Mouse (Mus musculus) ES-E14 (cell line): ENCODE measurements around the gene Spock3. TPM values are rescaled to one million over a fixed set of nuclear protein-coding genes. Genes with fewer than 3 reads are reported as not detected.
A peak's percentile ranks its signal among the peaks of the same experiment; 100 is the strongest.

Source experiments
- DNase-seq: peaks from one replicate; pipeline ENCODE4 v3.0.0-alpha.2; 2013; ENCODE audit warnings: low read depth, low spot score
- H3K27ac ChIP-seq: 2 replicates; pipeline ENCODE4 v1.5.1; 2012; ENCODE audit warnings: low read depth, mild to moderate bottlenecking, low read length, moderate library complexity, mixed read lengths; ENCODE audit not compliant: poor library complexity, insufficient read depth, severe bottlenecking
- H3K36me3 ChIP-seq: 2 replicates; pipeline ENCODE4 v1.6.1; 2012; ENCODE audit warnings: mild to moderate bottlenecking, low read length, moderate library complexity, mixed read lengths; ENCODE audit not compliant: control insufficient read depth, poor library complexity, insufficient read depth, severe bottlenecking
- H3K4me1 ChIP-seq, 2 experiments: fragments of 150-350 bp in 1 of 2; sonication (generic) in 1 of 2; 2 replicates each; pipeline ENCODE4 v1.6.1; 2012; ENCODE audit warnings: low read length in 2 of 2, mild to moderate bottlenecking in 1 of 2, mixed read lengths in 1 of 2; ENCODE audit not compliant: control insufficient read depth in 2 of 2, insufficient read depth in 2 of 2, poor library complexity in 1 of 2
- H3K4me3 ChIP-seq, 2 experiments: fragments of 150-350 bp in 1 of 2; sonication (generic) in 1 of 2; 2 replicates each; pipeline ENCODE4 v1.5.1; 2012; ENCODE audit warnings: low read length in 2 of 2, low read depth in 1 of 2, mild to moderate bottlenecking in 1 of 2, mixed read lengths in 1 of 2; ENCODE audit not compliant: insufficient read depth in 1 of 2, poor library complexity in 1 of 2, severe bottlenecking in 1 of 2
- H3K9ac ChIP-seq: 2 replicates; pipeline ENCODE4 v1.6.1; 2012; ENCODE audit warnings: low read depth, mild to moderate bottlenecking, low read length, mixed read lengths; ENCODE audit not compliant: poor library complexity, insufficient read depth, severe bottlenecking
- H3K9me3 ChIP-seq: fragments of 150-350 bp; sonication (generic); 2 replicates; pipeline ENCODE4 v1.6.1; 2012; ENCODE audit warnings: low read depth, mild to moderate bottlenecking, low read length; ENCODE audit not compliant: control insufficient read depth, insufficient read depth
- CHD2 ChIP-seq: IDR thresholded peaks from 2 replicates; pipeline ENCODE4 v1.6.1; 2014; ENCODE audit warnings: mild to moderate bottlenecking, low read depth, low read length, inconsistent platforms
- HCFC1 ChIP-seq: IDR thresholded peaks from 2 replicates; pipeline ENCODE4 v1.6.1; 2012; ENCODE audit warnings: low read length, inconsistent platforms, borderline replicate concordance; ENCODE audit not compliant: insufficient read depth
- MAFK ChIP-seq: IDR thresholded peaks from 2 replicates; pipeline ENCODE4 v1.6.1; 2014; ENCODE audit warnings: mild to moderate bottlenecking, low read depth, low read length, inconsistent platforms; ENCODE audit not compliant: insufficient read depth
- ZC3H11A ChIP-seq: IDR thresholded peaks from 2 replicates; pipeline ENCODE4 v1.6.1; 2012; ENCODE audit warnings: low read depth, mild to moderate bottlenecking, inconsistent platforms, low read length, borderline replicate concordance
- ZNF384 ChIP-seq: IDR thresholded peaks from 2 replicates; pipeline ENCODE4 v1.6.1; 2012; ENCODE audit warnings: low read depth, low read length, inconsistent platforms
- in situ Hi-C, 2 experiments: fragments of 600-800 bp; cut with MboI; formaldehyde crosslinking; loops; one replicate each; pipeline ENCODE4 v1.15.1; 2025; ENCODE audit warnings: low sequenced_read_pairs in 2 of 2, inconsistent platforms in 1 of 2; ENCODE audit not compliant: unreplicated experiment in 2 of 2
- total RNA-seq: library from RNA; depleted of rRNA; stranded (reverse); fragments of 300-350 nt; gene quantifications from 2 replicates; pipeline ENCODE4 v1.2.3, GENCODE M21; 2012; rRNA removed

The Spock3 gene
- 0.21 and 0.27 TPM in 2 replicates for total RNA-seq

DNA sequence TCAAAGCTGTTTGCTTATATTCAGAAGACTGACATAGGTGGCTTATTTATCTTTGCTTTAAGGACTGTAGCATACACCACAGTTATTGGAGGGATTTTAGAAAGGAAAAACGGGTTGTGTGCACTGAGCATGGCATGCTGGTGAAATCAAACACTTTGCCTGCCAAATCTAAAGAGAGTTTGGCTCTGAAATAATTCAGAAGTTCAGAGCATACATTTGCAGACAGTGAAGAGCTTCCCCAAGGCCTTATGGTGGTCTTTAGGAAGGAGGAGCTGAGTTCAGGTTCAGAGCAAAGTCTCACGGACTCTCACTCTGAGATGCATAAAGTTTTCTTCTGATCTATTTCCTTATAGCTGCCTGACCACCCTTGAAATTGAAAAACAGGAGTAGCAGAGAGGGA, at the start of gene Spock3:
Gene Spock3, plus strand, starts transcription at position 301 of the 400 bp plus-strand sequence.
- in situ Hi-C loops = no loop called here
- Histone ChIP-seq H3K4me3 (peak within 1 kb of the TSS; percentile 37 to 50), H3K4me1 (no peaks in the 10 kb centered on the region), H3K9ac (no peak within 1 kb of the TSS), H3K27ac (no peak within 1 kb of the TSS), H3K9me3 (no peaks in the 10 kb centered on the region), H3K36me3 (no peaks in the 10 kb centered on the region)
- TF ChIP-seq MAFK (no peak), ZC3H11A (no peak), CHD2 (no peak), HCFC1 (no peak), ZNF384 (no peak)
- DNase-seq = no peak

DNA sequence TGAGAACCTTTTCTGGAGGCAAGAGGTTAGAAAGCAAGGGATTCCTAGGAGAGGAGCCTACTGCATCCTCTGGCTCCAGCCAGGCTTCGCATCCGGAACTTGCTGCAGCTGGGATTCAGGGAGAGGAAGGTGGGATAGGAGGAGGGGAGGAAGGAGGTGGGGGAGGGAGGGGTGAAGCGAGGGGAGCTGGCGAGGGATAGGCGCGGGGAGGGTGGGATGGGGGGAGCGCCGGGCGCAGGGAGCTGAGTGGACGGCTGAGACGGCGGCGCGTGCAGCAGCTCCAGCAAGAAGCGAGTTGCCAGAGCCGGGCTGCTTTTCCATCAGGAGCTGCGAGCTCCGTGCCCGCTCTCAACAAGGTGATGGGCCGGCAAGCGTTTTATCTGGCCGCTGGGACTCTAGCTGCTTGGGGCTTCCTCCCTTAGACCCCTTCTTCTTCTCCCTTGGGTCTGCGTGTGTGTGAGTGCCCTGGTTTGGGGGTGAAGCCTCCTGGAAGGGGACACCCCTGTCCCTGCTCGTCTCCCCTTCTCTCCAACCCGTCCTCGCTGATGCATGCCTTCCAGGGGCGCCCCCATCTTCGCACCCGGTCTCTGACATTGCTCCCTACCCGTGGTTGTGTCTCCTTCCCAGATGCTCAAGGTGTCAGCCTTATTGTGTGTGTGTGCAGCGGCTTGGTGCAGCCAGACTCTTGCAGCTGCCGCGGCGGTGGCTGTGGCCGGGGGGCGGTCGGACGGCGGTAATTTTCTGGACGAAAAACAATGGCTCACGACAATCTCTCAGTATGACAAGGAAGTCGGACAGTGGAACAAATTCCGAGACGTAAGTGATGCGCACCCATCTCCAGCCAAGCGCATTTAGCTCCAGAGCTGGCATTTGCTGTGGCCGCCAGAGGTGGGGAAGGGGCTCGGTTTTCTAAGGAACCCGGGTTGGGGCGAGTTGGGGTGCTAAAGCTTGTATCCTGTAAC, 645 bp downstream of the Spock3 start:
- Histone ChIP-seq H3K9me3 (no peaks in the 10 kb centered on the region), H3K4me1 (no peaks in the 10 kb centered on the region), H3K9ac (no peak overlapping the region), H3K4me3 (peak overlapping the region; percentile 37 to 50), H3K27ac (no peak overlapping the region), H3K36me3 (no peaks in the 10 kb centered on the region)
- in situ Hi-C loops = no loop called here
- no peak for TF ChIP-seq HCFC1
- TF ChIP-seq MAFK = no peak
- TF ChIP-seq CHD2 = no peak
- no peak for TF ChIP-seq ZNF384
- no peak for TF ChIP-seq ZC3H11A
- peak; percentile 12 for DNase-seq

GRCm38 (mm10) chr8:62952481-62952880, 1.7 kb downstream of the Spock3 start:
- in situ Hi-C loops = no loop called here
- Histone ChIP-seq H3K4me1 (no peaks in the 10 kb centered on the region), H3K4me3 (no peak overlapping the region), H3K9me3 (no peaks in the 10 kb centered on the region), H3K27ac (no peak overlapping the region), H3K36me3 (no peaks in the 10 kb centered on the region), H3K9ac (no peak overlapping the region)
- no peak for TF ChIP-seq ZNF384
- no peak for TF ChIP-seq MAFK
- no peak for TF ChIP-seq HCFC1
- TF ChIP-seq CHD2 = no peak
- no peak for TF ChIP-seq ZC3H11A
- DNase-seq = no peak

DNA sequence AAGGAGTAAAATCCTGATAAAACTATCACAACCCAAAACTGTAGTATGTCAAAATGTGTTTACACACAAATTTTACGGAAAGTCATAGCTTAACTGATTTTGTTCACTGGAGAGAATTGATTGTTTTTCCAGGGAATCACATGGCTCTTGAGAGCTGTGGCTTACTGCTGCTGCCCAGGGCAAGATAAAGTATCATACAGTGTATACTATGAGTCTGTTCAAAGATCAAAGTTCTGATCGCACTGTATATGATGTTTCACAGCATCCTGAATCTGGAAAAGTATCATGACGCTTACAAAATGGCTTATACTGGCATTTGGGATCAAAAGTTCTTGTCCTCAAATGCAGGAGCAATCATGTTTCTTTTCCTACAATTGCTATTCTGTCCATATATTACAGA, 11.8 kb downstream of the Spock3 start:
- H3K9ac ChIP-seq = no peak overlapping the region
- no peaks in the 10 kb centered on the region for H3K36me3 ChIP-seq
- no peak overlapping the region for H3K27ac ChIP-seq
- H3K4me3 ChIP-seq = no peak overlapping the region
- in situ Hi-C loops = no loop called here
- DNase-seq = no peak
- no peaks in the 10 kb centered on the region for H3K9me3 ChIP-seq
- H3K4me1 ChIP-seq = no peaks in the 10 kb centered on the region
- TF ChIP-seq HCFC1 = no peak
- no peak for TF ChIP-seq CHD2
- TF ChIP-seq MAFK = no peak
- no peak for TF ChIP-seq ZC3H11A
- TF ChIP-seq ZNF384 = no peak
